Mouse (Mus musculus): Measurements from ENCODE around the gene Extl2. TPM values are rescaled to one million over a fixed set of nuclear protein-coding genes. Genes with fewer than 3 reads are reported as not detected.

Extl2 gene
- total RNA-seq (2017), result 8.3 and 9.3 TPM in 2 replicates

DNA sequence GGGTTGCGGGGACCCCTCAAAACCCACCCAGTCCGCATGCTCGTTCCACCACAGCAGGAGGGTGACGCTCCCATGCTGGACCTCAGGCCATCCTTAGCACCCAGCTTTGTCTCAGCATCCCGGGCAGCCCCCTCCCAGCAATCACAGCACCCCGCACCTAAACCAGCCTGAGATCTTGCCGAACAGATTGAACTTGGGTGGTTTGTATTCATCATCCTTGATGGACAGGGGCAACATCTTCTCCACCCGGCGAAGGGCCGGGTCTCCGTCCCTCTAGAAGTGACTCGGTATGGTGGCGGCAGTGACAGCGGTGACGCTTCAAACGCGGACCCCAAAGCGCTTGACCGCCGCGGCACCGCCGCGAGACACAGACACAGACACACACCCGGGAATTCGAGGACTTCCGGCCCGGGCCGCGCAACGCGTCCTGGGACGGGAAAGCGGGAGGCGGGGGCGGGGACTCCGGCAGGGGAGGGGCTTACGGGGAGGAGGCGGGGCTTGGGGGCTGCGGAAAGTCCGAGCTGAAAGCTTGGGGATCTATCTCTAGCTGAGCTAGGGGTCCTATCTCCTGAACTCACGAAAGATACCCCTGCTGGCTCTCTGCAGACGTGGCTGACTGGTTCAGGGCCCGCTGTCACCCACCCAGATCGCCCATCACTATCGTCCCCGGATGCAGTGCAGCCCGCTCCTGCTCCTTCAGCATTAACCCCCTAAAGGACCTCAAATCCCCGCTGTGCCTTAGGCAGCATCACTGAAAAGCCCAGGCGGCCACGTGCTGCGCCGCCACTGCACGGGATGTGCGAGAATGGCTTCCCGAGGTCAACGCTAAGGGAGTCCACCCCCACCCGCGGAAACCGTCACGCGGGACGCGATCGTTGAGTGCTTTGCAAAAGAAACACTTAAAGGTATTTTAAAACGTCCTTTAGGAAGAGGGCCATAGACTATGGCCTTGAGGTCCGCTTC is at the start of gene Extl2, which contains the start of gene Slc30a7:
Gene Extl2, plus strand, starts transcription at position 485 of the 963 bp plus-strand sequence.
Gene Slc30a7, minus strand, starts transcription at position 429 of the 963 bp plus-strand sequence.
- peak; percentile 60 for ATAC-seq (replicated peaks; ENCODE audit: low read depth, poor library complexity, severe bottlenecking)

DNA sequence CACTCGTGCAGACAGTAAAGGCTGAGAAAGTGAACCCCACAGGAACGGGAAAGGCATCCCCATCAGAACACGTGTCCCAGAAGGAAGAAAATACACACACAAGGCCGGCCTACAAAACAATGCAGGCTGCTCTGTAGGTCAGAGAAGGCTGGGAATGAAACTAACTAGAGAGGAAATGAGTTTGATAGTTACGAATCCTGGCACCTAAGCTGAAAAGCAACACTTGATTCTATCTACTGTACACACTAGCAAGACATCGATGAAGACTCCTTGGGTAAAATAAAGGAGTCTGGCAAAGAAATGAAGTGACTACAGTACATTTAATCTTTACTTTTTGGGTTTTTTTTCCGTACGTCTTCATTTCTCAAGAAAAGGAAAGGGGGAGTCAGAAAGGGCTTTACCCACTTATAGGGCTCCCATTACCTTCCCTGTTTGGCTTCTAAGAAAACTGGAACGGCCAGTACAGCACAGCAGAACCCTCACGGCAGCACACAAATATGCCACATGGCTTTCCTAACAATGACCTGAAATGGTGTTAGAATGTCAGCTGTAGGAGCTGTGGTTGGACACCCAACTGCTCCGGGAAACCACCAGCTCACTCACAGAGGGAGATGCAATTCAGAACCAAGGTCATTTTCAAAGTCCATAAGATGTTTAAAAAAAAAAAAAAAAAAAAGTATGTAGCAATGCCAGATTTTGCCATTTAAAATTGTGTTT is 45.8 kb upstream of the Extl2 start:
- ATAC-seq (replicated peaks; ENCODE audit: low read depth, poor library complexity, severe bottlenecking), result no peak

DNA sequence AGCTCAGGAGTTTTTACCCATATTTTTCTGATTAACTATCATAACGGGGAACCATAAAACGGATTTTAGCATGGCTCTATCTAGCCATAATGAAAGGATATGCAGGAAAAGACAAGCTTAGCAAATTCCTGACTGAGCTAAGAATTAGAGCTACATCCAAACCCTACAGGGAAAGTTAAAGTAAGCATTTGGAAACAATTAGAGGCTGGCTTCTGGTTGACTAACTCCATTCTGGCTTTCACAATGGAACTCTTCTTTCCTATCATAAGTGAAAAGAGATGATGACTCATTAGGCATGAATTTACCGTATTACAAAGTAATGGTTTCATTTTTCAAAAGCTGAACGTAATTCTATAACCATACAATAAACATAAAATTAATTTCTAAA is 45.2 kb upstream of the Extl2 start:
- no peak for ATAC-seq (replicated peaks; ENCODE audit: low read depth, poor library complexity, severe bottlenecking)

DNA sequence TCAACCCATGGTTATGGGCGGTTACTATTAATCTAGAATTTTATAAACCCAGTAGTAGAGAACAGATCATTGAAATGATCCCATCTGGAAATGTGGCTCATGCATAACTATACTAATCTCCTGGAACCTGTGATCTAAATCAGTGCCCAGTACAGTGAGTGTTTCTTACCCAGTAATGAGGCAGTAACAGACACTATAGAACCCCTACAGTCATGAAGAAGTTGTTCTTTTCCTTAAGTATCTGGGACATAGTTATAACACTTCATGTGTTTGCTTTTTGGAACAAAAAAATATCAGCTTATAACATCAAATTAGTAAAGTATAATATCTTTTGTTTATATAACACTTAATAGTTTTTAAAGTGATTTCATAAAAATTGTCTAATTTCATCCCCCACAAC is 43.7 kb upstream of the Extl2 start:
- no peak for ATAC-seq (replicated peaks; ENCODE audit: low read depth, poor library complexity, severe bottlenecking)

DNA sequence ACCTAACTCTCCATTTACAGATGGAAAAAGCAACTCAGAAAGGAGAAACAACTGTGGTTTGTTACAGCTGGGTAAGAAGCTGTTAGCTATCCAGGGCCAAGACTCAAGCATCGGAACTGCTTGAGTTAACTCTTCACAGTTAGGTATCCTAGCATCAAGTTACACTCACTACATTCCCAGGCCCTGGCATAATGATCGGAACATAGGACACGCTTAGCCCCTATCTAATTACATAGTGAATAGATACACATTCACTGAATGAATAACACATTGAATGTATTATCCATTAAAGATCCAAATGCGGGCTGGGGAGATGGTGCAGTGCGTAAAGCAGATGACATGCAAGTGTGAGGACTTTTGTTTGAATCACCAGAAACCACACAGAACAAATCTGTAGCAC is 43.2 kb upstream of the Extl2 start:
- no peak for ATAC-seq (replicated peaks; ENCODE audit: low read depth, poor library complexity, severe bottlenecking)

DNA sequence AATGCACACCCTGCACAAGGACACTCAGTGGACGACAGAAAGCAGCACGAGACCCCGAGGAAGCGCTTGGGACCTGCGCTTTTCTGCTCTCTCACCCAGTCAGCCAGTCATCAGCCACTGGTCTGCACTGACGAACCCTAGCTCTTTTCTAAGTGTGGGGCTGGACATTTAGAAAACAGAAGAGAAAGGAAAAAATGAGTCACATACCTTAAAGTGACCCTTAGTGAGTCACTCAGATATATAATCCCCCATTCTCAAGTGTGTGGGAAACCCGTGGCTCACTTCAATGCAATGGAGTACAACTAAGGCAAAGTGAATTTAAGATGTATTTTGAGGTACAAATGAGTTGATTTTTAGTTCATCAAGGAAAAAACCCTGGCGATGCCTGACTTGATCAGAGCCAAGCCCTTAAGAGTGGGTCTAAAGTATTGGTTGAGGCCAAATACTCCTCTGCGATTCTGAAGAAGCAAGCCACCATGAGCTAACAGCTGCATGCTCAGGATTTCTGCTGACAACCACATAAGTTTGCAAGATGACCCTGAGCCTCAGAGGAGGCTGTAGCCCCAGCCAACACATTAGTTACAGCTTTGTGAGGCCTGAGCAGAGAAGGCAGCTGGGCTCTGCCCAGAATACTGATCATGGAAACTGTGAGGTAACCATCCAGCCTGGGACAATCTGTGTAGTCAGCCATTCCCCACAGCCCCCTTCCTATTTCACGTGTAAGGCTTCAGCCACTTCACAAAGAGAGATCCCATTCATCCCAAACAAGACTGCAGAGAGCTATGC is 38.3 kb upstream of the Extl2 start:
- no peak for ATAC-seq (replicated peaks; ENCODE audit: low read depth, poor library complexity, severe bottlenecking)

DNA sequence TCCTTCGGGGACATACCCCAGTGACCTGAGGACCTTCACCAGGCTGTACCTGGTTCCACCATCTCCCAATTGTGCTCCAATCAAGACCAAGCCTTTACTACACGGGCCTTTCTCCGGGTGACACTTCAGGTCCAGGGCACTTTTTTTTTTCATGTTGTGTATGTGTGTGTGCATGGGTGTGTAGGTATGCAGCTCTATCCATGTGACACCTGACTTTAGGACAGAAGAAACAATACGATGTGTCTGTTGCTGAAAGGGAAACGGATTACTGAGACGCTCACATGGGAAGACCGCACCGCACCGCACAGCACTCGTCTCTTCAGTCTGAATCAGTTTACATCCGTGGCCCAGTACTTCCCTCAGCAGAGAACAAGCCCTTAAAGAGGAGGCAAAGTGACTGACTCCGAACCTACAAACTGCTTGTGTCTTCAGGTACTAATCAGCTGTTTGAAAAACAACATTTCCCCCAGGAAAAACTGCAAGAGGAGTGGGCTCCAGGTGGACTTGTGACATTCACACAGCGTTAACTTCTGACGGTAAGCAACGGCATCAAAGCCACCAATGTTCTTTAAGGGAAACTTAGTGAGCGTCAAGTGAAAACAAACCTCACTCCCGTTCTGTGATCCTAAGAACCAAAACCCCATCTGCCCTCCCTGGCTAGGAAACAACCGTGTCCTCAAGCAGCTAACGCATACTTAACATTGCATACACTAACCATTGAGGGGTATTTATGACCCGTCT is 36.0 kb upstream of the Extl2 start:
- no peak for ATAC-seq (replicated peaks; ENCODE audit: low read depth, poor library complexity, severe bottlenecking)

DNA sequence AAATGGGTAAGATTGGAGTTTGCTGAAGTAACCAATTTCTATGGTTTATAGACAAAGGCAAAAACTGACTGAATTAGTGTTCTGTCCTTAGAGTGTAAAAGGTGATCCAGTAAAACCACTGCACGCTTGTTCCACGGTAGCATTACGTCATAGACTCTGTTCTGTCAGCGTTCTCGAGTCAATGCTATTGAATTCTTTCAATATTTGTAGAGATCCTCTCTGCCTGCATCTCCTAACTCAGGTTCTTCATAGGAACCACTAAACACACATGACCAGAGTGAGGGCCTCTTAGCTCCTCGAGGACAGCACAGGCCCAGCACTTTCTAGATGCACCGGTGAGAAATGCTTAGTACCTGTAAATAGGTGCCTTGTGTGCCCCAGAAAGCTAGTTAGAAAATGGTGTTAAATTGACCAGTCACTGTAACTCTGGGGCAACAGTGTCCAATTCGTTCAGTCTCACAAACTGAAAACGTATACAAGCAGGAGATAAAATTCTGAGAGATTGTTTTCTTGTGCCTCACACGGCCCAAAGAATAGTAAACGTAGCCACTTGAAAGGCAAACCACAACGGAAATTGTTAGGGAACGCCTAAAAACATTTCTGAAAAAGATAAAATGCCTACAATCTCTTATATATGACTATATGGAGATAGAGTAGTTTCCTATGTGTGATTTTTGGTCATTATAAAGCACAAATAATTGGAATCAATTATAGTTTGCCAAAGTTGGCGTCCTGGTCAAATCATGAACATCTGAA is 35.2 kb upstream of the Extl2 start:
- no peak for ATAC-seq (replicated peaks; ENCODE audit: low read depth, poor library complexity, severe bottlenecking)

DNA sequence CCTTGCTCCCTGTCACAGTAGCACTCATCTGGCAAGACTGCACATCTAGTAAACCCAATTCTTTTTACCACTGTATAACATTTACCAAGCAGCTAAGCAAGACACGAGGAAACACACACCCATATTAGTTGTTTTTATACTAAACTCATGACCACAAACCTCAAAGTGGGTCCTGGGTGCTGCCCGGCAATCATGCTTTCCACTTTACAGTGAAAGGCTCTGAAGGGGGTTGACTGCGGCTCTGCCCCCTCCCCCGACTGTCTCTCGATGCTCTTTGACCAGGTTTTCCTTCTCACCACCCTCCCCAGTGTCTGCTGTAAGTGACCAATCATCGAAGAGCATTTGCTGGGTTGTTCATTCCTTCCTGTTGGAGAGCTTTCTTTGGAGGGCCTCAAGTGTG is 33.0 kb upstream of the Extl2 start:
- ATAC-seq (replicated peaks; ENCODE audit: low read depth, poor library complexity, severe bottlenecking), result no peak

DNA sequence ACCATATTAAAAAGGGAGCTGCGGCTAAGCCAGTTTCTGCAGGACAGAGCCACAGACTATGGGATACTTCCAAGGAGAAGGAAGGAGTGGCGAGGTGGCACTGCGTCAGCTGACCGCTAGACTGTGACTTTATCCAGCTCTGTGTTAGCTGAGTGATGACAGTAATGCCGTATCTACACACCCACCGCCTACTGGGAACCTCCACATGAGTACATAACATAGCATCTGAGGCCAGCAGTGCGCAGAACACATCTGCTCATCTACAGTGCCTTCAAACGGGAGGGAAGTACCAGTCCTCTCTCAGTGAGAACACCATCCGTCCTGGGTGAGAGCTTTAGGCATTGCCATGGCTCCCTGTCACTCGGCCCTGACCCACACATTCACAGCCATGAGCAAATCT is 32.3 kb upstream of the Extl2 start:
- ATAC-seq (replicated peaks; ENCODE audit: low read depth, poor library complexity, severe bottlenecking), result no peak

DNA sequence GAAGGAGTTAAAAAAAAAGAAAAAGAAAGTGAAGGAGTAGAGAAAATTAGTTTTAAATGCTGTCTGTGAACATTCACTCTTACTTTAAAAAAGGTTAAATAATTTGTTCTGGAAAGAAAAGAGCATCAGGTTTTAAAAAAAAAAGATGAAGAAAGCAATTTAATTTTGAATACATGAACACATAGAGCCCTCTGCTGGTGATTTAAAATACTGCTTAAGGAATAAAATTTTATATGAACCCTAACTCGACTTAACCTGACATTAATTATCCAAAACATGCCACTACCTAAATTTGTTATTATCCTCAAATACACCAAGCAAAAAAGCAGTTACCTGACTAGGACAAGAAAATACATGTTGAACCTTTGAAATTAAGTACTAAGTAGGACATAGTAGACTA is 28.3 kb upstream of the Extl2 start:
- peak; percentile 50; the same call in 1 of the 2 replicates for ATAC-seq (replicated peaks; ENCODE audit: low read depth, poor library complexity, severe bottlenecking)

DNA sequence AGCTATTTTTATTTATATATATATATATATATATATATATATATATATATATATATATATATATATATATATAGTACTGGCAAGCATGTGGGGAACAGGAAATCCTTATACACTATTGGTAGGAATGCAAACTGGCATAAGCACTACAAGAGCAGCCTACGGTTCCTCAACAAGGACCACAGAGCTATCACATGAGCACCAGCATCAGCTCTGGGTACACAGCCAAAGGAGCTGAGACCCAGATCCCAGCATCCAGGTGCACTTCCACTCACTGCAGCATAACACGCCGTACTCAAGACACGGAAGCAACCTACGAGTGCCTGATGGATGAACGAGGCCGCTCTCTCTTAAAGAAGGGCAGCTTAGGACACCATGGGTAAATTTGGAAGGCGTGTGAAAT is 24.0 kb upstream of the Extl2 start:
- no peak for ATAC-seq (replicated peaks; ENCODE audit: low read depth, poor library complexity, severe bottlenecking)

DNA sequence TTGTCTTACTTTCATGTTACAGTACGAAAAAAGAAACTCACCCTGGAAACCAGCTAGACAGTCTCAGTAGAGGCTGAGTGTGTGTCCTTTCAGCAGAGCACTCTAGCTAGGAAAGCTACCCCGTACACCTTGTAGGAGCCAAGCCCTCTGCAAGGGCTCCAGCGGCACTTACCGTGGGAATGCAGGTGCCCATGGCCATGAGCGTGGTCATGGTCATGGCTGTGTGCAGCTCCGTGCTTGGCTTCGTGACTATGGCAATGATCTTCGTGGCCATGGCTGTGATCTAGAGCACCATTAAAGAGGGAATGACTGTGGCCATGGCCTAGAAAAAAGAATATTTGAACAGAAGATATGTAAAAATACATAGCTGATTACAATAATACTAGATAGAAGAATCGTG is 22.6 kb upstream of the Extl2 start:
- ATAC-seq (replicated peaks; ENCODE audit: low read depth, poor library complexity, severe bottlenecking), result no peak

DNA sequence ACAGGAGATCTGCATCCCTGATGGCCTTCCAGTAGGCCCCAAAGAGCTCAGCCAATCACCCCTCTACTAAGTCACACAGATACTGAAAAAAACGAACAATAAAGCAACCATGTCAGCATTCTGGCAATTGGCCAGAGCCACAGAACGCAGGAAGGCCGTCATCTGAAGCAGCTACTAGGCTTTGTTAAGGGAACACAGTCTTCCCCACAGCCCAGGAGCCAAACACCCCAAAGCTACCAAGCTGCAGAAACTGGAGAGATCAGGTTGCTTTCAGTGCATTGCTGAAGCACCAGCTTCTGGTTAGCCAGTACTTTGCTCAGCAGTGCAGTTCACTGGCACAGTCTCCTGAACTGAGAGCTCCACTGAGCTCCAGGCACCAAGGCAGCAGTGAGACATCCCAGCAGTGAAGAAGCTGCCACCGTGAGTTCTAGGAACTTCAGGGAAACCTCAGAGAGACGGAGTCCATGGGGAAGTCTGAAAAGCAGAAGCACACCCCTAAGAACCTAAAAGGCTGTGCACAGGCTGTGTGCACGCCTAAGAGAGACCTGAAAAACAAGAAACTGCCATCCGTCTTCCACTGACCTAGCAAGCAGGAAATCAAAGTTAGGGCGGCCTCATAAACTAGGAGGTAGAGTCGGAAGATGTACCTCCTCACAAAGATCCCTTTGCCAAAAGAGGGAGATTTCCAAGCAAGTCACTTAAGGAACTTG is 21.9 kb upstream of the Extl2 start:
- peak; percentile 91 for ATAC-seq (replicated peaks; ENCODE audit: low read depth, poor library complexity, severe bottlenecking)

DNA sequence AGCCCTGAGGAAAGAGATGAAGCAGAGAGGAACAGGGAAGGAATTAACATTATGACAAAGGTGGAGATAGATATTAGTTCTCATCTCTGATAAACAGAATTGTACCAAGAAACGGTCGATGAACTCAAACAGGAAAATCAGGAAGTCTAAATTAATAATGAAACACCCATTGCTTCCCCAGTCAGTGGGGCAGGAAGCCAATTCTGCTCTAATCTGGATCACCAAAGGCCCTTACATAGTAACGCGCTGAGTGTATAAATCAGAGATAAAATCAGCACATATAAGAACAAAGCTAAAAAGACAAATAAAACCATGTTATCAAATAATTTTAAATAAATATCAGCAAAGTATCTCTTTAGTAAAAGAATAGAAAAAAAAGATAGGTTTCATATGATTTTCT is 15.2 kb upstream of the Extl2 start:
- ATAC-seq (replicated peaks; ENCODE audit: low read depth, poor library complexity, severe bottlenecking), result peak; percentile 62

DNA sequence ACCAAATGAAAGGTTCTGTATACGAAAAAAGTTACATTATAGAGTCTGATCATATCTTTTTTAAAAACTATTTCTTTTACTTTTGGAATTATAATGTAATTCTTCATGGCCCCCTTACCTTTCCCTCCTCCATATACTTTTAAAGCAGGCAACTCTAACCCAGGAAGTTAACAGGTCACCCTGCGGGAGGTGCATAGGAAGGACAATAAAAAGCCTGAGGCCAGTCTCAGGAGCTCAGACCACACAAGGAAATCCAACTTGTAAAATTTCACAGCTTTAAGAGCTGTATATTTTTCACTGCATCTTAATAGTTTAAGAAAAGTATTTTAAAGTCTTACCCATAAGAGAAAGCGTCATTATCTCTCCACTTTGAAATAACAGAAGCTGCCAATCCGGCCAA is 14.7 kb upstream of the Extl2 start:
- no peak for ATAC-seq (replicated peaks; ENCODE audit: low read depth, poor library complexity, severe bottlenecking)

DNA sequence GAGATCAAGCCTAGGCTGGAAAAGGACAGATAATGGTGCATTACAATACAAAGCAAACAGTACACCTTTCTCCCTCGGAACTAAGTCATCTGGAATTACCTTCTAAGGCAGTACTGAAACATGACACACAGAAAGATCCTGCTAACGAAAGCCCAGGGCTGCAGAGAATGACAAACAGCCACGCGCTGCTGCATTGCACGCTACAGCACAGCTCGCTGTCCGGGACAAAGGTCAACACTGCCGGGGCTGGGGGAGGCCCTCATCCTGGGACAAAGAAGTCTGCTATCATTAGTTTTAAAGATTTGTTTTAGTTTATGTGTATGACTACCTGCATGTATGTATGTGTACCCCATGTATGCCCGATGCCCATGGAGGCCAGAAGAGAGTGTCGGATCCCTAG is 14.2 kb upstream of the Extl2 start:
- no peak for ATAC-seq (replicated peaks; ENCODE audit: low read depth, poor library complexity, severe bottlenecking)

DNA sequence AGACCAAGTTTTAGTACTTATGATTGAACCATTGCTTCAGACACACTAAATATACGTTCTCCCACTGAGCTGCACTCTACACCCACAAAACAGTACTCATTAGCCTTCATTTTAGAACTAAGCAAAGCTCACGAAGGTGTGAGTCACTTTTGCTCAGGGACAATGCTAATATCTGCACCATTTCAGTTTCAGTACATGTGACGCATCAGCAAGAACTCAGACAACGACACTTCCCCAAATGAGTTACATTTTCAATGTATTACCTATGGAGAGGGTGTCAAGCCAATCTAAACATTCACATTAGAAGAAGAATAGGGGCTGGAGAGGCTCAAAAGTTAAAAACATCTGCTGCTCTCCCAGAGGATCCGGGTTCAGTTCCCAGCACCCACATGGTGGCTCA is 10.3 kb upstream of the Extl2 start:
- no peak for ATAC-seq (replicated peaks; ENCODE audit: low read depth, poor library complexity, severe bottlenecking)
